Mouse (Mus musculus) ES-Bruce4 (cell line): ENCODE data around the gene Aifm3. TPM values are rescaled to one million over a fixed set of nuclear protein-coding genes. Genes with fewer than 3 reads are reported as not detected.

Source experiments
- H3K27ac ChIP-seq: 2 replicates; pipeline ENCODE4 v1.5.1; 2012; ENCODE audit warnings: low read length, inconsistent platforms; ENCODE audit not compliant: insufficient read depth
- H3K27me3 ChIP-seq: 2 replicates; pipeline ENCODE4 v1.6.1; 2012; ENCODE audit warnings: mild to moderate bottlenecking, low read length, inconsistent platforms; ENCODE audit not compliant: control insufficient read depth, poor library complexity, insufficient read depth, severe bottlenecking
- H3K36me3 ChIP-seq: 2 replicates; pipeline ENCODE4 v1.6.1; 2012; ENCODE audit warnings: inconsistent platforms, mild to moderate bottlenecking, low read length, moderate library complexity; ENCODE audit not compliant: control insufficient read depth, poor library complexity, insufficient read depth, severe bottlenecking
- H3K4me1 ChIP-seq: one replicate; pipeline ENCODE4 v1.8.1; 2011; ENCODE audit warnings: low read length; ENCODE audit not compliant: control insufficient read depth, insufficient read depth
- H3K4me3 ChIP-seq: 2 replicates; pipeline ENCODE4 v1.5.1; 2011; ENCODE audit warnings: low read depth, mild to moderate bottlenecking, low read length
- H3K9ac ChIP-seq: 2 replicates; pipeline ENCODE4 v1.6.1; 2012; ENCODE audit warnings: low read depth, mild to moderate bottlenecking, inconsistent platforms; ENCODE audit not compliant: poor library complexity, severe bottlenecking
- H3K9me3 ChIP-seq: replicated peaks from 2 replicates; pipeline ENCODE4 v1.6.1; 2012; ENCODE audit warnings: mild to moderate bottlenecking, low read length, inconsistent platforms; ENCODE audit not compliant: control insufficient read depth, poor library complexity, insufficient read depth, severe bottlenecking
- CTCF ChIP-seq: IDR thresholded peaks from one replicate; pipeline ENCODE4 v1.8.1; 2011; ENCODE audit warnings: low read depth, low read length
- EP300 ChIP-seq: IDR thresholded peaks from 2 replicates; pipeline ENCODE4 v1.6.1; 2011; ENCODE audit warnings: low read depth, low read length; ENCODE audit not compliant: insufficient read depth
- POLR2A ChIP-seq: IDR thresholded peaks from one replicate; pipeline ENCODE4 v1.8.1; 2011; ENCODE audit warnings: low read length; ENCODE audit not compliant: insufficient read depth
- polyA plus RNA-seq: library from polyadenylated mRNA; stranded (reverse); fragments of >200 nt; gene quantifications from 2 replicates; pipeline ENCODE4 v1.2.4, GENCODE M21; 2011; ENCODE audit warnings: low read depth; ENCODE audit not compliant: missing spikeins, insufficient read depth, insufficient read length

Gene Aifm3
- polyA plus RNA-seq: 6.4 and 7.5 TPM in 2 replicates

- H3K27ac ChIP-seq: no peak within 1 kb of the TSS
- H3K4me3 ChIP-seq: peak within 1 kb of the TSS; percentile 62
- no peaks in the 10 kb centered on the region for H3K9me3 ChIP-seq
- peaks cover 15% of the 10 kb centered on the region for H3K36me3 ChIP-seq
- peak within 1 kb of the TSS; percentile 56 for H3K9ac ChIP-seq
- no peaks in the 10 kb centered on the region for H3K27me3 ChIP-seq
- H3K4me1 ChIP-seq: peaks cover 1% of the 10 kb centered on the region
- TF ChIP-seq POLR2A: no peak
- TF ChIP-seq CTCF: peak; percentile 3
Observed at GRCm38 (mm10) chr16:17489469-17490111, at the start of gene Aifm3. Gene Aifm3 (plus strand): TSS chr16:17489611.

- Histone ChIP-seq H3K36me3 (peaks cover 13% of the 10 kb centered on the region), H3K9me3 (peaks cover 7% of the 10 kb centered on the region; the same call in 1 of the 2 replicates), H3K9ac (peak within 1 kb of the TSS; percentile 95), H3K4me1 (no peaks in the 10 kb centered on the region), H3K4me3 (peak within 1 kb of the TSS; percentile 87), H3K27me3 (no peaks in the 10 kb centered on the region), H3K27ac (peak within 1 kb of the TSS; percentile 20; the same call in 1 of the 2 replicates)
- TF ChIP-seq CTCF (no peak), POLR2A (peak; percentile 96), EP300 (no peak)
Observed at GRCm38 (mm10) chr16:17451541-17452372, 37.7 kb upstream of the Aifm3 start, which contains the start of gene Crkl. Gene Crkl (plus strand): TSS chr16:17451987.

GRCm38 (mm10) chr16:17452373-17452715, 37.1 kb upstream of the Aifm3 start:
- Histone ChIP-seq H3K9me3 (peaks cover 1% of the 10 kb centered on the region; the same call in 1 of the 2 replicates), H3K4me1 (no peaks in the 10 kb centered on the region), H3K27me3 (no peaks in the 10 kb centered on the region), H3K27ac (no peak overlapping the region), H3K36me3 (peaks cover 13% of the 10 kb centered on the region), H3K4me3 (peak overlapping the region; percentile 87), H3K9ac (peak overlapping the region; percentile 95)
- TF ChIP-seq EP300: no peak
- TF ChIP-seq POLR2A: no peak
- no peak for TF ChIP-seq CTCF

GRCm38 (mm10) chr16:17456901-17457300, 32.5 kb upstream of the Aifm3 start:
- Histone ChIP-seq H3K27me3 (no peaks in the 10 kb centered on the region), H3K9me3 (no peaks in the 10 kb centered on the region), H3K27ac (peak overlapping the region; percentile 57; the same call in 1 of the 2 replicates), H3K9ac (no peak overlapping the region), H3K36me3 (peaks cover 32% of the 10 kb centered on the region), H3K4me1 (no peaks in the 10 kb centered on the region), H3K4me3 (no peak overlapping the region)
- no peak for TF ChIP-seq CTCF
- no peak for TF ChIP-seq POLR2A
- TF ChIP-seq EP300: no peak

GRCm38 (mm10) chr16:17460254-17460653, 29.2 kb upstream of the Aifm3 start:
- H3K27me3 ChIP-seq: no peaks in the 10 kb centered on the region
- no peak overlapping the region for H3K4me3 ChIP-seq
- no peaks in the 10 kb centered on the region for H3K4me1 ChIP-seq
- no peak overlapping the region for H3K27ac ChIP-seq
- no peaks in the 10 kb centered on the region for H3K9me3 ChIP-seq
- H3K9ac ChIP-seq: no peak overlapping the region
- H3K36me3 ChIP-seq: peaks cover 29% of the 10 kb centered on the region
- TF ChIP-seq EP300 (no peak), POLR2A (no peak), CTCF (no peak)
